Mouse (Mus musculus) layer of hippocampus, adult 8-10 months (tissue): Measurements from ENCODE around the gene Ccdc90b. TPM values are rescaled to one million over a fixed set of nuclear protein-coding genes. Genes with fewer than 3 reads are reported as not detected.
A peak's percentile ranks its signal among the peaks of the same experiment; 100 is the strongest.

Experiments used
- DNase-seq, 2 experiments: peaks; one replicate each; pipeline ENCODE4 v3.0.0; 2022; ENCODE audit warnings: low spot score in 2 of 2
- total RNA-seq, 4 experiments: library from RNA; stranded (reverse); gene quantifications; 2 replicates each; pipeline ENCODE4 v1.2.4; 2022

Ccdc90b gene
- 10 to 100 TPM; 14.8 to 16.6 (median 15.5) TPM for total RNA-seq

- DNase-seq = peak; percentile 91 to 93
Observed at GRCm38 (mm10) chr7:92560986-92561876, at the start of gene Ccdc90b. TSS of gene Ccdc90b (plus strand) at chr7:92561149.

GRCm38 (mm10) chr7:92520397-92520796 is 40.6 kb upstream of the Ccdc90b start:
- DNase-seq = no peak

- DNase-seq = peak; percentile 8 to 25
Observed at GRCm38 (mm10) chr7:92520820-92521219, 40.1 kb upstream of the Ccdc90b start.

- no peak for DNase-seq
Observed at GRCm38 (mm10) chr7:92529245-92529644, 31.7 kb upstream of the Ccdc90b start.

GRCm38 (mm10) chr7:92532351-92533036 is 28.5 kb upstream of the Ccdc90b start:
- no peak for DNase-seq

- DNase-seq = no peak
Observed at GRCm38 (mm10) chr7:92546763-92547162, 14.2 kb upstream of the Ccdc90b start.

- no peak for DNase-seq
Observed at GRCm38 (mm10) chr7:92550248-92550989, 10.5 kb upstream of the Ccdc90b start.

GRCm38 (mm10) chr7:92550990-92551392 is 10.0 kb upstream of the Ccdc90b start:
- DNase-seq = no peak

- DNase-seq = no peak
Observed at GRCm38 (mm10) chr7:92558744-92559143, 2.2 kb upstream of the Ccdc90b start.

GRCm38 (mm10) chr7:92566775-92567174 is 5.8 kb downstream of the Ccdc90b start:
- DNase-seq = no peak

- peak in 1 of 2 experiments; percentile 25 for DNase-seq
Observed at GRCm38 (mm10) chr7:92580491-92581207, 19.7 kb downstream of the Ccdc90b start.

GRCm38 (mm10) chr7:92583567-92583966 is 22.6 kb downstream of the Ccdc90b start:
- DNase-seq = no peak

- no peak for DNase-seq
Observed at GRCm38 (mm10) chr7:92589986-92590385, 29.0 kb downstream of the Ccdc90b start.

GRCm38 (mm10) chr7:92590842-92591241 is 29.9 kb downstream of the Ccdc90b start:
- DNase-seq = no peak

- no peak for DNase-seq
Observed at GRCm38 (mm10) chr7:92604961-92605360, 44.0 kb downstream of the Ccdc90b start.

- no peak for DNase-seq
Observed at GRCm38 (mm10) chr7:92610830-92611229, 49.9 kb downstream of the Ccdc90b start.

GRCm38 (mm10) chr7:92624488-92624887 is 63.5 kb downstream of the Ccdc90b start:
- DNase-seq = no peak

GRCm38 (mm10) chr7:92630167-92630566 is 69.2 kb downstream of the Ccdc90b start:
- peak; percentile 17 to 26 for DNase-seq
